Mouse (Mus musculus) megakaryocyte, embryonic 14.5 days (primary cell): ENCODE measurements at regions not wholly inside any gene's neighbourhood (a gene's known extent, or its start where the extent isn't known, plus 50 kb on each side); places are given as distances from the start of the nearest gene placed in this dataset.

Experiments used
- FLI1 ChIP-seq: IDR thresholded peaks from 2 replicates; pipeline ENCODE4 v1.6.1; 2012; ENCODE audit warnings: low read length, inconsistent platforms, mixed read lengths
- GATA1 ChIP-seq: IDR thresholded peaks from 3 replicates; pipeline ENCODE4 v1.6.1; 2012; ENCODE audit warnings: mixed read lengths, low read length, inconsistent platforms, borderline replicate concordance

DNA sequence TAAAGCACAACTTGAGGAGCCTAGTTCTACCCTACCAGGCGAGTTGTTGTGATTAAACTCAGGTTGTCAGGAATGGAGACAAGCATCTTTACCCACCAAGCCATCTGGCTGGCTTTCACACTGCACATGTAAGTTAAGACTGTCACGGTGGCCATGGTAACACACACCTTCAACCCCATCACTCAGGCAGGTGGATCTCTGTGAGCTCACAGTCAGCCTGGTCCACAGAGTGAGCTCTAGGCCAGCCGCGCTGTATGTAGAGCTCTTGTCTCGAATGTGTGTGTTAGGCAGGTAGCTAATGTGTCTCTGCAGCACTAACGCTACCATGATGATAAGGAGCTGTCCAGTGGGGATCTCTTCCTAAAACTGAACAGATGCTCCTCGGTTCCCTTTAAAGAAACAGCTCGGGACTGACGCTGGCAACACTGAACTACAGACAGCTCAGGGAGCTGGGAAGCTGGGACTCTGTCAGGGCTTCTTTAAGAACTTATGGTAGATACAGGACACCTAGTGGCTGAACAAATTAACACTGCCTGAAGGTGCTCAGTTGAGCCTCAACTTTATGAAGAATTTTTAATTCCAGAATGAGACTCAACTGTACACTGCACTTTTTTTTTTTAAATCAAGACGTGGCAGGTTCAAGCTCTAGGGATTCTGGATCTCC lies 73.8 kb upstream of the Azi2 start:
- TF ChIP-seq GATA1: no peak
- no peak for TF ChIP-seq FLI1
